Mouse (Mus musculus): ENCODE data around the gene Gm13285. TPM values are rescaled to one million over a fixed set of nuclear protein-coding genes. Genes with fewer than 3 reads are reported as not detected.
"Not testable (repeated sequence)": the region's sequence is repeated elsewhere in the genome, so short reads cannot be mapped to it uniquely, and the experiment has no call there.

The Gm13285 gene
- 0.25 and 0.31 TPM in 2 replicates for polyA plus RNA-seq (2015; fragmentation: Nextera tagmentation; extraction: Ambion mirVana)

DNA sequence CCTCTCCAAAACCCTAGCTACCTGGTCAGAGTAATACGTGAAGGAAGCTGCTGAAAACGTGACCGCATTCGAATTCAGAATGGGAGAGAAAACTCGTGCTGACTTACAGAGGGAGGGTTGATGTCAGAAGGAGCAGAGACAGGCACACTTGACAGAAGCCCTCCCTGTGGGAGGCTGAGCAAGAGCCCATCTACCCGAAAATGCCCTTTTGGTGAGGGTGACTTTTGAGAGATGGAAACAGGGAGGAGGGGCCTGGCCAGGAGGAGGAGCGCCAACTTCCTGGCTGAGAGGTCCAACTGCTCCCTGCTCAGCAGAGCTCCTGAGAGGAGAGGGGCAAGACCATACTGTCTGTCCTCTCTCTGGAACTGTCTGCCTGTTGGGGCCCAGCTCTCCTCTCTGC is at the start of gene Gm13285:
Gm13285 (plus strand) TSS at position 301 of the 400 bp plus-strand sequence.
- 8% methylated on average over 5 of the region's 7 CpGs for WGBS (ENCODE audit: insufficient replicate concordance)
- not testable (repeated sequence) for H3K4me3 ChIP-seq (replicated peaks); H3K27me3 ChIP-seq; H3K9ac ChIP-seq; H3K4me1 ChIP-seq (replicated peaks); DNase-seq; H3K36me3 ChIP-seq; H3K4me2 ChIP-seq; H3K27ac ChIP-seq; H3K9me3 ChIP-seq (replicated peaks); ATAC-seq (ENCODE audit: low read depth)

DNA sequence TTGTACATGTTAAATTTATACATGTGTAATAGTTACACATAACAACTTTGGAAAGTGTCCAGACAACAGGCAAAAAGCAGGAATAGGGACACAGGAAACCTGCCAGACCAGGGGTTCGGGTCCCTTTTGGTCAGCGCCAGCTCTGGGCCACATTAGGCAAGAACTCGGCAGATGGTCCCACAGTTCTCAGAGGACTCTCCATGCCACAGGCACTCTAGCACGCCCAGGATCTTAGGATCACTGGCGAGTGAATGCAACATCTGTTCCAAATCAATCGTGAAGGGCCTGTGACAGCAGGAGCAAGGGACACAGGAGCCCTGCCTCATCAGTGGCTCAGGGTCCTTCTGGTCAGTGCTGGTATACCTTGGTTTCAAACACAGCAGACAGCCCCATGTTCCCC is 49.5 kb upstream of the Gm13285 start:
- no peaks in the 10 kb centered on the region for H3K9me3 ChIP-seq (replicated peaks)
- no peak overlapping the region for H3K4me2 ChIP-seq
- no peaks in the 10 kb centered on the region for H3K36me3 ChIP-seq
- H3K4me3 ChIP-seq (replicated peaks): no peak overlapping the region
- no peak for ATAC-seq (ENCODE audit: low read depth)
- 0 out of 2 replicates have a peak, but pooled peaks cover 3% of the 10 kb centered on the region for H3K27me3 ChIP-seq
- no peak overlapping the region for H3K27ac ChIP-seq
- no peak overlapping the region for H3K9ac ChIP-seq
- WGBS (ENCODE audit: insufficient replicate concordance): 53% methylated on average over 6 of the region's 6 CpGs
- no peak for DNase-seq
- no peaks in the 10 kb centered on the region for H3K4me1 ChIP-seq (replicated peaks)

DNA sequence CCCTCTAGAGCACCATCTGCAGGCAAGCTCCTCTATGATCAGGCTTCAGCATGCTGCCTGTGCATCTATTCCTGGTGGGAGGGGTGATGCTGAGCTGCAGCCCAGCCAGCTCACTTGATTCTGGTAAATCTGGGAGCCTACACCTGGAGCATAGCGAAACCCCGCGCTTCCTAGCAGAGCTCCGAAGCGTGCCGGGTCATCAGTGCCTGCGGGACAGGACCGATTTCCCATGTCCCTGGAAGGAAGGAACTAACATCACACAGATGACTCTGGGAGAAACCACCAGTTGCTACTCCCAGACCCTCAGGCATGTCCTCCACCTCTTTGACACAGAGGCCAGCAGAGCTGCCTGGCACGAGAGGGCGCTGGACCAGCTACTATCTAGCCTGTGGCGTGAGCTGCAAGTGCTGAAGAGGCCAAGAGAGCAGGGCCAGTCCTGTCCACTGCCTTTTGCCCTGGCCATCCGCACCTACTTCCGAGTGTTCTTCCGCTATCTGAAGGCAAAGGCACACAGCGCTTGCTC is 44.6 kb upstream of the Gm13285 start, which contains the start of gene Gm13271:
Gm13271 (plus strand) TSS at position 51 of the 523 bp plus-strand sequence.
- not testable (repeated sequence) for H3K4me2 ChIP-seq; H3K27ac ChIP-seq; ATAC-seq (ENCODE audit: low read depth); H3K9ac ChIP-seq; H3K4me1 ChIP-seq (replicated peaks); DNase-seq; H3K4me3 ChIP-seq (replicated peaks); H3K27me3 ChIP-seq; H3K36me3 ChIP-seq; H3K9me3 ChIP-seq (replicated peaks)
- 68% methylated on average over 15 of the region's 15 CpGs for WGBS (ENCODE audit: insufficient replicate concordance)

DNA sequence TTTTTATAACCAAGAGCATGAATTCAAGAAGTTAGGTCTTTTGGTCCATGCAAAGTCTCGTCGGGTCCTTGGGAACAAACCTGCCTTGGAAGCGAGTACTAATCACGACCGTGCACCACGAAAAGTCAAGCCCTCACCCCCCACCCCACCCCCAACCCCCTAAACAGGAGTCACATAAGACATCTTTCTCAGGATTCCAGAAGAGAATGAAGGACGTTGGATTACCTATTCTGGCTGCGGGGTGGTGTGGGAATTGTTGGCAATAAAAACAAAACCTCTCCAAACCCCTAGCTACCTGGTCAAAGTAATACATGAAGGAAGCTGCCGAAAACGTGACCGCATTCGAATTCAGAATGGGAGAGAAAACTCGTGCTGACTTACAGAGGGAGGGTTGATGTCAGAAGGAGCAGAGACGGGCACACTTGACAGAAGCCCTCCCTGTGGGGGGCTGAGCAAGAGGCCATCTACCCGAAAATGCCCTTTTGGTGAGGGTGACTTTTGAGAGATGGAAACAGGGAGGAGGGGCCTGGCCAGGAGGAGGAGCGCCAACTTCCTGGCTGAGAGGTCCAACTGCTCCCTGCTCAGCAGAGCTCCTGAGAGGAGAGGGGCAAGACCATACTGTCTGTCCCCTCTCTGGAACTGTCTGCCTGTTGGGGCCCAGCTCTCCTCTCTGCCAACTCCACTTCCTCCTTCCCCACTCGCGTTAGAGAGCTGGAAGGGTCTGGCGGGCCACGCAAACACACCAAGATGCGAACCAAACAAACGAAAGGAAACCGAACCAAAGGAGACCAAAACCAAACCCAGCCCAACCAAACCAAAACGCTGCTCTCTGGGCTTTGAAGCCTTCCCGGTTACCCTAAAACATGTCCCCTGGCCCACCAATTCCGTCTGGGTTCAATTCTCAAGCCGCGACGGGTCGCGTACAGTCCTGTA is 42.6 kb upstream of the Gm13285 start:
- DNase-seq; H3K36me3 ChIP-seq; H3K27me3 ChIP-seq; H3K4me1 ChIP-seq (replicated peaks); H3K9me3 ChIP-seq (replicated peaks); ATAC-seq (ENCODE audit: low read depth): not testable (repeated sequence)
- Histone ChIP-seq H3K4me3 (replicated peaks) (peak overlapping the region; percentile 65), H3K27ac (peak overlapping the region; percentile 84), H3K4me2 (peak overlapping the region; percentile 73), H3K9ac (peak overlapping the region; percentile 68)
- WGBS (ENCODE audit: insufficient replicate concordance): 9% methylated on average over 29 of the region's 31 CpGs

DNA sequence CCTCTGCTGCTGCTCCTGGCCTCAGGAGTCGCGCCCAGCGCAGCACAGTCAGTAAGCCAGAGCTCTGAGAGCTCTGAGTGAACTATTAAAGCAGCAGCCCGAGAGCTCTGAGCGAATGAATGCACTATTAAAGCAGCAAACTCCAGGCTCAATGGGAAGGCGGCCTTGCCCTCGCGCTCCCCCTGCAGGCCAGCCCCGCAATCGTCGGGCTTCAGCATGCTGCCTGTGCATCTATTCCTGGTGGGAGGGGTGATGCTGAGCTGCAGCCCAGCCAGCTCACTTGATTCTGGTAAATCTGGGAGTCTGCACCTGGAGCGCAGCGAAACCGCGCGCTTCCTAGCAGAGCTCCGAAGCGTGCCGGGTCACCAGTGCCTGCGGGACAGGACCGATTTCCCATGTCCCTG is 41.8 kb upstream of the Gm13285 start:
- peak; percentile 100 for ATAC-seq (ENCODE audit: low read depth)
- Histone ChIP-seq H3K4me2 (peak overlapping the region; percentile 73), H3K9ac (peak overlapping the region; percentile 68), H3K4me3 (replicated peaks) (peak overlapping the region; percentile 65), H3K27ac (peak overlapping the region; percentile 84)
- not testable (repeated sequence) for H3K9me3 ChIP-seq (replicated peaks); DNase-seq; H3K27me3 ChIP-seq; H3K36me3 ChIP-seq; H3K4me1 ChIP-seq (replicated peaks)
- WGBS (ENCODE audit: insufficient replicate concordance): under 1% methylated on average over 21 of the region's 21 CpGs

DNA sequence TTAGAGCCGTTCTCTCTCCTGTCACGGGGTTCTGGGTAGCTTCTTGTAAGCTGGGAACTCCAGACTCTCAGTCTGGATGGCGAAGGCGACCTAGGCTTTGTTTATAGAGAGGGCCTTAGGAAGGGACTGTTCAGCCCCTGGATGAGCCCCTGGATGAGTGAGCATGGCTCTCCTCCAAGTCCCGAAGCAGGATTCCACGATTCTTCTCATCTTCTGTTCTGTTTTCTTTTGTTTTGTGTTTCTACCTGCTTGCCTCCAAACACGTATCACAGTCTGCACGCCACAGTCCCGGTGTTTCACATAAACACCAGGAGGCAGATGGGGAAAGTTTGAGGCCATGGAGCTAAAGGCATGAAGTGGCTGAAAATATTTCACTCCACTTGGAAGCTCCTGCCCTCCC is 40.7 kb upstream of the Gm13285 start:
- H3K27me3 ChIP-seq; H3K36me3 ChIP-seq; H3K4me1 ChIP-seq (replicated peaks); ATAC-seq (ENCODE audit: low read depth); DNase-seq; H3K4me2 ChIP-seq; H3K9ac ChIP-seq; H3K4me3 ChIP-seq (replicated peaks); H3K27ac ChIP-seq; H3K9me3 ChIP-seq (replicated peaks): not testable (repeated sequence)
- 74% methylated on average over 9 of the region's 9 CpGs for WGBS (ENCODE audit: insufficient replicate concordance)

DNA sequence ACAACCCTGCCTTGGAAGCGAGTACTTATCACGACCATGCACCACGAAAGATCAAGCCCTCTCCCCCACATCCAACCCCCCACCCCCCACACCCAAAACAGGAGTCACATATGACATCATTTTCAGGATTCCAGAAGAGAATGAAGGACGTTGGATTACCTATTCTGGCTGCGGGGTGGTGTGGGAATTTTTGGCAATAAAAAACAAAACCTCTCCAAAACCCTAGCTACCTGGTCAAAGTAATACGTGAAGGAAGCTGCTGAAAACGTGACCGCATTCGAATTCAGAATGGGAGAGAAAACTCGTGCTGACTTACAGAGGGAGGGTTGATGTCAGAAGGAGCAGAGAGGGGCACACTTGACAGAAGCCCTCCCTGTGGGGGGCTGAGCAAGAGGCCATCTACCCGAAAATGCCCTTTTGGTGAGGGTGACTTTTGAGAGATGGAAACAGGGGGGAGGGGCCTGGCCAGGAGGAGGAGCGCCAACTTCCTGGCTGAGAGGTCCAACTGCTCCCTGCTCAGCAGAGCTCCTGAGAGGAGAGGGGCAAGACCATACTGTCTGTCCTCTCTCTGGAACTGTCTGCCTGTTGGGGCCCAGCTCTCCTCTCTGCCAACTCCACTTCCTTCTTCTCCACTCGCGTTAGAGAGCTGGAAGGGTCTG is 39.7 kb upstream of the Gm13285 start, which contains the start of gene Gm13283:
Gm13283 (plus strand) TSS at position 510 of the 659 bp plus-strand sequence.
- H3K27ac ChIP-seq: peak within 1 kb of the TSS; percentile 23; the same call in 1 of the 2 replicates
- H3K4me2 ChIP-seq: peak within 1 kb of the TSS; percentile 59
- not testable (repeated sequence) for H3K9me3 ChIP-seq (replicated peaks); ATAC-seq (ENCODE audit: low read depth); H3K36me3 ChIP-seq; H3K4me1 ChIP-seq (replicated peaks); H3K27me3 ChIP-seq
- 0 out of 2 replicates have a peak within 1 kb of the TSS, but pooled peaks have one; percentile 17 for H3K9ac ChIP-seq
- WGBS (ENCODE audit: insufficient replicate concordance): 13% methylated on average over 11 of the region's 14 CpGs
- DNase-seq: peak; percentile 10
- peak within 1 kb of the TSS; percentile 43 for H3K4me3 ChIP-seq (replicated peaks)

DNA sequence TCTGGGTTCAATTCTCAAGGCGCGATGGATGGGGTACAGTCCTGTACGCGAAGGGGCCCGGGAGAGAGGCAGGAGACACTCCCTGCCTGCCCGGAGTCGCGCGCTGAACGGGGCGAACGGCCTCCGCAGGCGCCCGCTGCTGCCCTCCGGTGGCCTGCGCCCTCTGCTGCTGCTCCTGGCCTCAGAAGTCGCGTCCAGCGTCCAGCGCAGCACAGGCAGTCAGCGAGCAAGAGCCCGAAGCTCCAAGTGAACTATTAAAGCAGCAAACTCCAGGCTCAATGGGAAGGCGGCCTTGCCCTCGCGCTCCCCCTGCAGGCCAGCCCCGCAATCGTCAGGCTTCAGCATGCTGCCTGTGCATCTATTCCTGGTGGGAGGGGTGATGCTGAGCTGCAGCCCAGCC is 39.0 kb upstream of the Gm13285 start:
- H3K36me3 ChIP-seq; H3K9me3 ChIP-seq (replicated peaks); H3K27me3 ChIP-seq; DNase-seq; ATAC-seq (ENCODE audit: low read depth); H3K4me1 ChIP-seq (replicated peaks): not testable (repeated sequence)
- Histone ChIP-seq H3K4me2 (peak overlapping the region; percentile 59), H3K27ac (peak overlapping the region; percentile 23; the same call in 1 of the 2 replicates), H3K9ac (0 out of 2 replicates have a peak overlapping the region, but pooled peaks have one; percentile 17), H3K4me3 (replicated peaks) (peak overlapping the region; percentile 43)
- WGBS (ENCODE audit: insufficient replicate concordance): under 1% methylated on average over 26 of the region's 28 CpGs

DNA sequence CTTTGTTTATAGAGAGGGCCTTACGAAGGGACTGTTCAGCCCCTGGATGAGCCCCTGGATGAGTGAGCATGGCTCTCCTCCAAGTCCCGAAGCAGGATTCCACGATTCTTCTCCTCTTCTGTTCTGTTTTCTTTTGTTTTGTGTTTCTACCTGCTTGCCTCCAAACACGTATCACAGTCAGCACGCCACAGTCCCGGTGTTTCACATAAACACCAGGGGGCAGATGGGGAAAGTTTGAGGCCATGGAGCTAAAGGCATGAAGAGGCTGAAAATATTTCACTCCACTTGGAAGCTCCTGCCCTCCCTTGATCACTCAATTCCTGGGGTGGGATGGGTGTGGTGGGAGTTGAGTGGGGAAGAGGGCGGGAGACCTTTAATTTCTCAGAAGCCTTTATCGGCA is 37.7 kb upstream of the Gm13285 start:
- DNase-seq; H3K4me3 ChIP-seq (replicated peaks); H3K4me2 ChIP-seq; H3K27me3 ChIP-seq; ATAC-seq (ENCODE audit: low read depth); H3K9ac ChIP-seq; H3K9me3 ChIP-seq (replicated peaks); H3K36me3 ChIP-seq; H3K27ac ChIP-seq; H3K4me1 ChIP-seq (replicated peaks): not testable (repeated sequence)
- WGBS (ENCODE audit: insufficient replicate concordance): 57% methylated on average over 6 of the region's 8 CpGs

DNA sequence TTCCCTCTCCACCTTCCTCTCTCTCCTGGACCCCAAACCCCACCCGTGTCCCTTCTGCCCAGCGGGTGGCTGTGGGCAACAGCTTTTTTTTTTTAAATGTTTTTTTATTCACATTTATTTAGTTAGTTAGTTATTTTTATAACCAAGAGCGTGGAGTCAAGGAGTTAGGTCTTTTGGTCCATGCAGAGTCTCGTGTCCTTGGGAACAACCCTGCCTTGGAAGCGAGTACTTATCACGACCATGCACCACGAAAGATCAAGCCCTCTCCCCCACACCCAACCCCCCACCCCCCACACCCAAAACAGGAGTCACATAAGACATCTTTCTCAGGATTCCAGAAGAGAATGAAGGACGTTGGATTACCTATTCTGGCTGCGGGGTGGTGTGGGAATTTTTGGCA is 37.1 kb upstream of the Gm13285 start:
- not testable (repeated sequence) for H3K27ac ChIP-seq; DNase-seq; H3K9me3 ChIP-seq (replicated peaks); H3K4me3 ChIP-seq (replicated peaks); H3K36me3 ChIP-seq; H3K27me3 ChIP-seq; ATAC-seq (ENCODE audit: low read depth); H3K4me1 ChIP-seq (replicated peaks); H3K9ac ChIP-seq
- WGBS (ENCODE audit: insufficient replicate concordance): 29% methylated on average over 9 of the region's 9 CpGs
- peak overlapping the region; percentile 53; the same call in 1 of the 2 replicates for H3K4me2 ChIP-seq

DNA sequence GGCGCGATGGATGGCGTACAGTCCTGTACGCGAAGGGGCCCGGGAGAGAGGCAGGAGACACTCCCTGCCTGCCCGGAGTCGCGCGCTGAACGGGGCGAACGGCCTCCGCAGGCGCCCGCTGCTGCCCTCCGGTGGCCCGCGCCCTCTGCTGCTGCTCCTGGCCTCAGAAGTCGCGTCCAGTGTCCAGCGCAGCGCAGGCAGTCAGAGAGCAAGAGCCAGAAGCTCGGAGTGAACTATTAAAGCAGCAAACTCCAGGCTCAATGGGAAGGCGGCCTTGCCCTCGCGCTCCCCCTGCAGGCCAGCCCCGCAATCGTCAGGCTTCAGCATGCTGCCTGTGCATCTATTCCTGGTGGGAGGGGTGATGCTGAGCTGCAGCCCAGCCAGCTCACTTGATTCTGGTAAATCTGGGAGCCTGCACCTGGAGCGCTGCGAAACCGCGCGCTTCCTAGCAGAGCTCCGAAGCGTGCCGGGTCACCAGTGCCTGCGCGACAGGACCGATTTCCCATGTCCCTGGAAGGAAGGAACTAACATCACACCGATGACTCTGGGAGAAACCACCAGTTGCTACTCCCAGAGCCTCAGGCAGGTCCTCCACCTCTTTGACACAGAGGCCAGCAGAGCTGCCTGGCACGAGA is 36.0 kb upstream of the Gm13285 start:
- peak overlapping the region; percentile 52 for H3K9ac ChIP-seq
- WGBS (ENCODE audit: insufficient replicate concordance): 2% methylated on average over 41 of the region's 42 CpGs

More for the DNA sequence above, 36.0 kb upstream of the Gm13285 start:
- H3K27ac ChIP-seq; H3K4me1 ChIP-seq (replicated peaks); H3K36me3 ChIP-seq; DNase-seq; H3K9me3 ChIP-seq (replicated peaks); ATAC-seq (ENCODE audit: low read depth); H3K27me3 ChIP-seq: not testable (repeated sequence)
- Histone ChIP-seq H3K4me2 (peak overlapping the region; percentile 64), H3K4me3 (replicated peaks) (peak overlapping the region; percentile 50)

All from liver, embryonic 13.5 days (tissue).